Mouse (Mus musculus): ENCODE results near the gene Mkrn2. TPM values are rescaled to one million over a fixed set of nuclear protein-coding genes. Genes with fewer than 3 reads are reported as not detected.

The Mkrn2 gene
- polyA plus RNA-seq (2012), result 1.3 and 38.8 TPM in 2 replicates

DNA sequence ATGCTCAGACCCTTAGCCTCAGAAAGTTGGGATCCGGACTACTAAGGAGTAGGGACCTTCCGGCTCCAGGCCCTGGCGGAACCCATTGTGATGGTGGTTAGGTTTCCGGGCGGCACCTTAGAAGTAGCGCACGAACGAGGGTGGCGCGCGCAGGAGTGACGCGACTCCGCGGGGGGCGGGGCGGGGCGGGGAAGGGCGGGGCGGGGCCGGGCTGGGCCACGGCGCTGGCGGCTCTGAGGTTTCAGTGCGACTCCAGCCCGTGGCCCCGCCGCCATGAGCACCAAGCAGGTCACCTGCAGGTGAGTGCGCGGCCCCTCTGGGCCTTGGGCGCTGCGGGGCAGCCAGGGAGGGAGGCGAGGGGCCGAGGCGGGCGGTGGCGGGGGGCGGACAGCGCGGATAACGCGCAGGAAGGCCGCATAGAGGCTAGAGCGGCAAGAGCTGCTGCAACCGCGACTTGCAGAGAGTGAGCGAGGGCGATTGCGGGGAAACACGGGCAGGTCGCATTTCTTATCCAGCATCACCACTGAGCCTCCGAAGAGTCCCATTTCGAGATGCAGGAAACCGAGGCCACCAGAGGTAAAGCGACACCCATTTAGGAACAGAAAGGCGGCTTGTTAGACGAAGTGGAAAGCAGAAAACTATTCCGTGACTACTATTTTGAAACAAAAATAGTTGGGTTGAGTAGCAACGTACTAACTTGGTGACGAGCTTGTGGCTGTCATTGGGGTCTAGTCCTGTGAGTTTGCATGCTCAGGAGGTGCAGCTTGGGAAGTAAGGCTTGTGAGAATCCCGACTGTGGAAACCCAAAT is at the start of gene Mkrn2:
Gene Mkrn2 (plus strand): TSS at position 188 of the 809 bp plus-strand sequence.
- TF ChIP-seq GATA1 (IDR thresholded peaks at IDR 0.05; ENCODE audit: low read length), result no peak

DNA sequence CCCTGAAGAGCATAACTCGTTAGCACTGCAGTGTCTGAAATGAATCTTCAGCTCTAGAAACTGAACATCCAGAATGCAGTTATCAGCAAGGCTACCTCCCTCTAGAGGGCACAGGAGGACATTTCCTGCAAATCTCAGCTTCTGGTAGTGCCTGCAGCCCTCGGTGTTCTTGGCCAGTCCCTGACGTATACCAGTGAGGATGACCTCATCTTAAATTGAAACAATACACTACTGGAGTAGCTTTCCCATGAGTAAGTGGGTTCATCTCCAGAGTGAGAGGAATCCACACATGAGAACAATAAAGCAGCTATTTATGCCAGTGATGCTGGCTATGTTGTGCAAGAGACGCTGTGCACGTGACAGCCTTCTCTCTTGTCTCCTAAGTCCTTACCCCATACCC is 46.2 kb upstream of the Mkrn2 start:
- TF ChIP-seq GATA1 (IDR thresholded peaks at IDR 0.05; ENCODE audit: low read length), result no peak

- TF ChIP-seq GATA1 (IDR thresholded peaks at IDR 0.05; ENCODE audit: low read length), result no peak
These were observed 43.5 kb upstream of the Mkrn2 start for GRCm38 (mm10) chr6:115558176-115558575.

GRCm38 (mm10) chr6:115559651-115560632 is 41.8 kb upstream of the Mkrn2 start:
- TF ChIP-seq GATA1 (IDR thresholded peaks at IDR 0.05; ENCODE audit: low read length), result no peak

DNA sequence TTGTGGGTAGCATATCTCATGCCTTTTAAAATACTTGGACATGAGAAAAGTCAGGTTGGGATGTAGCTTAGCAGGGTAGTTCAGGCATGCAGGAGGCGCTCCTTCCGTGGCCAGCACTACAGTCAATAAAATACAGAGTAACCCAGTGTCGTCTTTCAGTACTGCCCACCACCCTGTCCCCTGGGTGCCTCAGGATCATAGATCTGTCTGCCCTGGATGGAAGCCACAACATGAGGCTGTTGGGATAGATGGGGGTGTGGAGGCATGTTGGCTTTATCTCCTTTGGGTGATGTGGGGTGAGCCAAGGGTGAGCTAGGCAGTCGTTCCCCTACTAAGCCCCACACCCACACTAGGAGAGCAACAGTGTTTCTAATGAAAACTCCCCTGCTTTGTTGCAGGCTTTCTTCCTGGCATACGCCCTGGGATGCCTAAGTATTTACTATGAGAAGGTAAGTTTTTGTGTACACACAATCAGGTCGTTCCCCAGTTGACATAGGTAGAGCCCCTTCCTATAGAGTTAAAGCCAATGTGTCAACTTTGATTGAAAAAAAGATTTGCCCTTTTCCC is 36.1 kb upstream of the Mkrn2 start:
- TF ChIP-seq GATA1 (IDR thresholded peaks at IDR 0.05; ENCODE audit: low read length), result no peak

- no peak for TF ChIP-seq GATA1 (IDR thresholded peaks at IDR 0.05; ENCODE audit: low read length)
These were observed 27.5 kb upstream of the Mkrn2 start for GRCm38 (mm10) chr6:115574171-115574570.

DNA sequence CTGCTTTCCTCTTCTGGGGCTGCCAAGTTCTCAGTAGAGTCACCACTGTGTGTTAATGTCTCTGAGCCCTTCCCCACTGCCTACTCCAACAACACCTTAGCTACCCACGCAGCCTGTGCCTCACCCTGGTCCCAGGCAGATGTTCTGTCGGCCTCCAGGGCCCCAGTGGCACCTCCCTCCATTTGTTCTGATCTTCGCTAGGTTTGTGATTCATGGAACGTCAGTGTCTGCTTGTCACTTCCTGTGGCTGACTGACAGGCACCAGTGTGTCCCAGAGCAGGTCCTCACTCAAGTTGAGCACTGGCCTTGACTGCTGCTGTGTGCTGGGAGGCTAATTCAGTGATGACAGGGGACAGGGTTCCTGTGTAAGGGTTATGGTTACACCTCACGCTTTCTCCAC is 24.3 kb upstream of the Mkrn2 start:
- TF ChIP-seq GATA1 (IDR thresholded peaks at IDR 0.05; ENCODE audit: low read length), result no peak

DNA sequence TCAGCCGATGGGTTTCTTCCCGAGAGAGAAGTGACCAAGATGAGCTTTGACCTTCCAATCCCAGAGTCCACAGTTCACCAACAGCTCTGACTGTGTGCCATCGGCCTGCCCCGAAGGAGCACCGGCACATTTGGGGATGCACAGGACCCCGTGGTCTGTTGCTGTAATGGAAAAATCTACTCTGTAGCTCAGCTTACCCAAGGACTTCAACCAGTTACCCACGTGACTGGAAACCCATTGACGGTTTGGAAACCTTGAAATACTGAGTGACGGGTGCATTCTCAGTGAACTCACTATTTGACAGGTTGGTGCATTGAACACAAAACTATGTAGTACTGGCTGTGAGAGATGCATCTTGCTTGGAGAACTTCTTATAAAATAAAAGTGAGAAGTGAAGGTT is 23.8 kb upstream of the Mkrn2 start:
- no peak for TF ChIP-seq GATA1 (IDR thresholded peaks at IDR 0.05; ENCODE audit: low read length)

GRCm38 (mm10) chr6:115580810-115581209 is 20.9 kb upstream of the Mkrn2 start:
- no peak for TF ChIP-seq GATA1 (IDR thresholded peaks at IDR 0.05; ENCODE audit: low read length)

DNA sequence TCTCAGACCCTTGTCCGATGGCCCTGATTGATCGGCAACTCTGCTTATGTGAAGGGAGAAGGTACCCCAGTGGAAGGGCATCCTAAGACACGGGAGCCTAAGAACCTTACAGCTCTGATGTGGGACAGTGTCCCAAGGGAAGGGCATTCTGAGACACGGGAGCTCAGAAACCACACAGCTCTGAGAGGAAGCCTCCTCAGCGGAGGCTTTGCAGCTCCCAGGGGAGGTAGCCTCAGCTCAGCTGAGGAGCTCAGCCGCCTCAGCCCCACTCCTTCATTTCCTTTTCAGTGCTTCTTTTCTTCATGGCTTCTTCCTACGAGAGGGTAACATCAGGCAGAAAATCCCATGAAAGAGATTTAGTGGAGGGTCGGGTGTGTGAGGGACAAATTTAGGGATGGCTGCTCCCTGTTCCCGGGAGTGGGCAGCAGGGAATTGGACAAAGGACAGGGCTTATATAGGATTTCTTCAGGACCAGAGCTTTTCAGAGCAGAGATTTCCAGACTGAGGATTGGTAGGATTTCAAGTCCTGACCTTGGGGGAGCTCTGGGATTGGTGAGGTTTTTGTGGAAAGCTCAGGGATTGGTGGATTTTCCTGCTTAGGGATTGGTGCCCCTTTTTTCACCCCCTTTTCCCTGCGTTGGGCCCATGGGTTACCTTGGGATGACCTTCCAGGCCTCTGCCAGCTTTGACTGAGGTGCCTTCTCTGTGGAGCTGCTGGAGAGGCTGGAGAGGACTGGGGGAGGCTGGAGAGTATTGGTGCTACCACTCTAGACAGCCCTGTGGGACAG is 19.2 kb upstream of the Mkrn2 start:
- TF ChIP-seq GATA1 (IDR thresholded peaks at IDR 0.05; ENCODE audit: low read length), result no peak

DNA sequence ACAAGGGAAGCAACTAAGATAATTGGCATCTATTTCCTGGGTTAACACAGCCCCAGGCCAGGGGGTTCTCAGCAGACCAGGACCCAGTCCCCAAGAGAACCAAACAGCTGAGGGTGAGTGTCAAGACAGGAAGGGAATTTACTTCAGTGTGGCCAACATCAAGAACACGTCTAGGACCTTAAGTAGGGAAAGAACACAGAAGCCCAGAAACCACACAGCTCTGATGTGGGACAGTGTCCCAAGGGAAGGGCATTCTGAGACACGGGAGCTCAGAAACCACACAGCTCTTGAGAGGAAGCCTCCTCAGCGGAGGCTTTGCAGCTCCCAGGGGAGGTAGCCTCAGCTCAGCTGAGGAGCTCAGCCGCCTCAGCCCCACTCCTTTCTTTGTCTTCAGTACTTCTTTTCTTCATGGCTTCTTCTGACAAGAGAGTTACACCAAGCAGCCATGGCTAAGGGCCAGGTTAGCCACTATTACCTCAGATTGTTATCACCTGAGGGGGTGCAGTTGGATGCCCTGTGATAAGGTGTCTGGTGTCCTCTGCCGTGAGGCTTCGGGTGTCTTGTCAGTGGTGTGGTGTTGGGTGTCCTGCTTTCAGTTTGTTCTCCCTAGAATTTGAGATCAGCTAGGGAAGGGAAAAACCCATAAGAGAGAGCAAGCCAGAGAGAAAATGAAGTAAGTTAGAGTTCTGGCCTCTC is 18.1 kb upstream of the Mkrn2 start:
- no peak for TF ChIP-seq GATA1 (IDR thresholded peaks at IDR 0.05; ENCODE audit: low read length)

DNA sequence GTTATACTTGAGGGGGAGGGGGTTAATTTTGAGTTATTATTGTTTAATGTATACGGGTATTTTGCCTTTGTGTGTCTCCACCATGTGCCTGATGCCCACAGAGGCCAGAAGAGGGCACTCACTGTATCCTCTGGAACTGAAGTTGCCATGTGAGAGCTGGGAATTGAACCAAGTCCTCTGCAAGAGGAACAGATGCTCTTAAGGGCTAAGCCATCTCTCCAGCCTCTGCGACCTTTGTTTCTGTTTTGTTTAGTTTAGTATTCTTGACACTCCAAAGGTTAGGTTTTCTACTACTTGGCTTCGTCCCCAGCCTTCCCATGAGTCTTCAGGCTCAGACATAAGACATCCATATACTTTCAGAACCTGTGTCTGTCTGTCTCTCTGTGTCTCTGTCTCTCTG is 17.5 kb upstream of the Mkrn2 start:
- TF ChIP-seq GATA1 (IDR thresholded peaks at IDR 0.05; ENCODE audit: low read length), result no peak

GRCm38 (mm10) chr6:115586321-115586720 is 15.4 kb upstream of the Mkrn2 start:
- TF ChIP-seq GATA1 (IDR thresholded peaks at IDR 0.05; ENCODE audit: low read length), result no peak

DNA sequence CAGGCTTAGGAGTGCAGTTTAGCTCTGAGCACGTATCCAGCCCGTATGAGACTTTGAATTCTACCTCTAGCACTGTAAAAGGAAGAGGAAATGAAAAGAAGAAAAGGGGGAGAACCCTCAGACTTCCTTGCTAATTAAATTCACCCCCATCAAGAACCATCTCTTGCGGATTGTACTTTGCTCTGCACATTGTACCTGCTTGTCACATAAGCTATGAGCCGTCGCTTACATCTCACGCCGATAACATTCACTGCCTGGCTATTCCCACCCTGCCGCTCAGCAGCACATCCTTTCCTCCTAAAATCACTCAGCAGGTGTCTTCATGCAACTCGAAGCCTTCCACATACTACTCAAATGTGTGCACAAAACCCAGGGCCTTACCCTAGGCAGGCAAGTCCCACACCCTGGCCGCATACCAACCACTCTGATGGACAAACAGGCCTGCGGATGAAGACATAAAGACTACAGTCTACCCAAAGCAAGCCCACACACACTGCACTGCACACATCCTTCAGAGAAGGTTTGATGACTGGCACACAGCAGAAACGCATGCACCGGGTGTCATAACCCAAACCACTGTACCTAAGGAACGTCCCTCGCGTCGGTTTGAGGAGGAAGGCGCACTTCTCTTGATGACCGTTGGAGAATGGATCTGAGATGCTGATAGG is 9.9 kb upstream of the Mkrn2 start:
- TF ChIP-seq GATA1 (IDR thresholded peaks at IDR 0.05; ENCODE audit: low read length), result no peak

Measured in G1E-ER4 (cell line).